Mouse (Mus musculus): ENCODE data around the gene Map3k3.

Gene Map3k3

DNA sequence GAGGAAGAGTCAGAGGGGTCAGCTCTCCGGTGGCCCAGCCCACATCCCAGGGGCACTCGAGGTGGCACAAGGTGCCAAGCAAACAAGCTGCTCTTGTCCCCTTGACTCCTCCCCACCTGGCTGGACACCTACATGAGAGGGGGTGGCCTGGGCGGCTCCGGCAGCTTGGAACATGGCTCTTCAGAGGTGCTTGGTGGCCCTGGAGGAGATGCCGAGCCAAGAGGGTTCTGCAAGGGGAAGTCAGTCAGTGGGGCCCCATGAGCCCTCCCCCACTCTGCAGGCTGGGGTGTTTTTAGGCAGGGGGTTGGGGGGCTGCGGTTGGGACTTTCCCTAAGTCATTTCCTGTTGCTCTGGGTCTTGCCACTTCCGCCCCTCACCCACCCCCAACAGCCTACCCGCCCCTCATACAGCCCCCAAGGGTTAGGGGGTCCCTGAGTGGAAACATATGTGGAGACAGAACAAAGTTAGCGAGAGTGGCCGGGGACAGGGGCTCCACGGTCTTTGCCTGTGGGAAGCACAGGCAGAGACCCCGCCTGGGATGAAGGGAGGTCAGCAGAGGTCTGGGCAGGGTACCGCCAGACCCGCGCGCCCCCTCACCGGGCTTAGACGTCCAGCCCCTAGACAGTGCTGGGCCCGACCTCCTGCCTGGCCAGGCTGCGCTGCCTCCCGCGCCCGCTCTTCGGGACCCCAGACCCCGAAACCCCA is 75.0 kb downstream of the Map3k3 start:
- DNase-seq, result peak; percentile 60 to 70

DNA sequence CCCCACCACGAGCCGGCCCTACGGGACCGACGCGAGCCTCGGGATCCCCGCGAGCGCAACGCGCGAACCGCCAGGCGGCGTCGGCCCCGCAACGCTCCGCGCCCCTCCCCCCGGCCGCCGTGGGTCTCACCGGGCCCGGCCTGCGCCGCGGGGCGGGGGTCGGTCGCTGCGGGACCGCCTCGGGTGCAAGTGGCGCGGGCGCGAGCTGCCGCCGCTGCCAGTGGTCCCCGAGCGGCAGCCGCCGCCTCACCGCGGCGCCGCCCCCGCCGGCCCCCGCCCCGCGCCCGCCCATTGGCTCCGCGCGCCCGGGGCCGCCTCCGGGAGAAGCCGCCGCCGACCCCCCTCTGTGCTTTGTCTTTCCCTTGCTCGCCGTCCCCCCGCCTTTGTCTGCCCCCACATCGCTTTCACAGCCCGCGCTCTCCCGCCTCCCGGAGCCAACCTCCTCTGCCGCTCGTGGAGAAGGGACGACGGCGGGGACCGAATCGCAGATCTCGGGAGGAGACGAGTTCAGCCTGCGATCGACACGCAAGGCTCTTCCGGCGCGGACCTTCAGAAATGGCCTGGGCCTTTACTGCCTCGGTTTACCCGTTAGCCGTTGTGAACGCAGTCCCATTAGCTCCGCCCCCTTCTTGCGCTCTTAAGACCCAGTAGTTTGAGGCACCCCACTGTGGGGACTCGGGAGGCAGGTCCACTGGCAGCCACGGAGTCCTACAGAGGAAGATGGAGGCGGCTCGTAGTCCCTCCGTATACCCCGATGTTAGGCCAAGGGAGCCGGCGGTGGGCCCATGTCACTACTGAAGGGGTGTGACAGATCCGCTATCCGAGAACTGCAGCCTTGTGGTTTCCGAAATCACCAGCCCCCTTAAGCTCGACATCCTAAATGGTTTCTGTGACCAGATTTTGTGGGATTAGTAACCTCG is 75.8 kb downstream of the Map3k3 start:
- DNase-seq, result peak; percentile 85 to 90

DNA sequence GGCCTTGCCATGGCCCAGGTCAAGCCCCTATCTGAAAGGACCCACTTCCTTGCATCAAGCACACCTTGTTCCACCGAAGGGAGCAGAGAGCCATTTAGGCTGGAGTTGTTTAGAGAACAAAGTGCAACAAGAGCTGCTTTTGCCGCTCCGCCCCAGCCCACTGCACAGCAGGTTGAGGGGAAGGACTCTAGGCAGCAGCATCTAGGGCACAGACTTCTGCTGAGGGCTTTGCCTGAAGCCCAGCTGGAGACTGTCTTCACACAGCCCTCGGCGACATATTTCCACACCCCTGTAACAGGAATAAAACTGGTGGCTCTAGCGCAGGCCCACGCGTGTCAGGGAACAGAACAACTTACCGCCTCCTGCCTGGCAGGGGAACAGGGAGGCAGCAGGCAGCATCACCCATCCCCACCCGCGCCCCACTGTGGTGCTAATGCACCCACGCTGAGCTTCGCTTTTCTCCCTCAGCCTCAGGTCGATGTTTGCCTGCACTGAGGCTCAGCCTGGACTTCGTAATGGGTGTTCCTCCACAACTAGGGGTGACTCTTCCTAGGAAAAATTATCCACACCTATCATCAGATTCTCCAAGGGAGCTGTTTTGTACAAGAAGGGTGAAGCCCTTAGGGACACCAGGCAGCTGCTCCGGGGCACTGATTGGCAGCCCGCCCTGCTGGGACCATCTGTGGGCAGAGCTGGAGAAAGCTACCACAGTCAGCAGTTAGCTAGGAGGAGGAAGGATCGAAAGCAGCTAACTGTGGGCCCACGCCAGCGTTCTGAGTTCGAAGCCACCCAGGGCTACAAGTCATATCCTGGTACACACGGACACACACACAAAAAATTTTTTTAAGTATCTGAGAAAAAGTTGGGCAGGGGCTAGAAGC is 76.7 kb downstream of the Map3k3 start, which contains the start of the genes Gm10840 and Limd2:
Gene Gm10840, plus strand, starts transcription at position 10 of the 881 bp plus-strand sequence.
Gene Limd2, minus strand, starts transcription at position 20 of the 881 bp plus-strand sequence.
- peak; percentile 60 to 72 for DNase-seq

DNA sequence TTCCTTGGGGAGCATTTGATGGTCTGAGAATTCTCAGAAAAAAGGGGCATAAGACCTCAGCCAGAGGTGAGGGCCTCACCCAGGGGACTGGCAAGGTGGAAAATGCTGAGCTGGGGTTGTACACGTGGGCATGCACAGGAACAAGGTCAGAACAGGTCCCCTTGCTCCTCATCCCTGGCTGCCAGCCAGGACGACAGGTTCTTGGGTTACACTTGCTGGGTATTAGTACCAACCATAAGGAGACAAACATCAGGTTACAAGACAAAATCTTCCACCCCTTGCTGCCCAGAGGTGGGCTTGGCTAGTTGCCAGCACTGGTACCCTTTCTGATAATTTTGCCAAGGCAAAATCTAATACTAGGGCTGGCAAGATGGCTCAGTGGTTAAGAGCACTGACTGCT is 77.8 kb downstream of the Map3k3 start:
- DNase-seq, result no peak

DNA sequence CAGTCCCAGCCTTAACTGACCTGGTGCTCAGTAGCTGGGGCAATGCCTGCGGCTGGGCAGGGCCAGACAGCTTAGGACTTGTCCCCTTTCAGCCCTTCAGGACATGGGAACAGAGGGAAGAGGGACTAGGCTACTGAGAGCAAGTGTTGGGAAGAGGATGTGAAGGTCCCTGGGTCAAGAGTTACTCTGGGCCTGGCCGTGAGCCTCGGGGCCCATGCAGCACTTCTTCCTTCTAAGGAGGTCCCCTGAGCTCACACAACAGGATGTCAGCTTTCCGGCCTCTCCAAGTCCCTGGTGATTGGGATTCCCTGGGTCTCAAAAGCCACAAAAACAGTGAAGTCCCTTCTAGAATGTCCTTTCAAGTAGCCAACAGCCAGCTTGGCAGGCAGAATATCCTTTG is 79.1 kb downstream of the Map3k3 start:
- peak in 1 of 2 experiments; percentile 43 for DNase-seq

DNA sequence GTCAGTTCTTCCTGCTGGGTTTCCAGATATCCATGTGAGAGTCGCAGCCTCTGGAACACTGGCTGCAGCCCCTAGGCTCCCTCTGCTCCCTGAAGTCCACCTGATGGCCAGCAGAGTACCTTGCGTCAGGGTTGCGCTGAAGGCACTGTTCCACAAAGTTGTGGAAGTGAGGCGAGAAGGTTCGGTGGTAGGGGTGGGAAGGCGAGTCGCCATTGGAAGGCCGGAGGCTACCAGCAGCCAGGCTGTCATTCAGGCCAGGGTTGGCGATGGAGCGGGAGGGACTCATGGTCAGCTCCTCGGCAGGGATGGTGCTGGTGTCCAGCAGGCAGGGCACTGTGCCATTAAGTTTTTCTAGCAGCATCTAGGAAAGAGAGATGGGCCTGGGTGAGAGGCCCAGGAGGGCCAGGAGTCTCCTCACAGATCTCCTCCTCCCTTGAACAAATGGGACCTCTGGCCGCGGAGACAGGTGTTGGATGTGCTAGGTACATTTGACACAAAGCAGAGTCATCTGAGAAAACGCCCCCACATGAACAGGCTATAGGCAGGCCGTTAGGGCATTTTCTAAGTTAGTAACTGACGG is 80.3 kb downstream of the Map3k3 start:
- no peak for DNase-seq

DNA sequence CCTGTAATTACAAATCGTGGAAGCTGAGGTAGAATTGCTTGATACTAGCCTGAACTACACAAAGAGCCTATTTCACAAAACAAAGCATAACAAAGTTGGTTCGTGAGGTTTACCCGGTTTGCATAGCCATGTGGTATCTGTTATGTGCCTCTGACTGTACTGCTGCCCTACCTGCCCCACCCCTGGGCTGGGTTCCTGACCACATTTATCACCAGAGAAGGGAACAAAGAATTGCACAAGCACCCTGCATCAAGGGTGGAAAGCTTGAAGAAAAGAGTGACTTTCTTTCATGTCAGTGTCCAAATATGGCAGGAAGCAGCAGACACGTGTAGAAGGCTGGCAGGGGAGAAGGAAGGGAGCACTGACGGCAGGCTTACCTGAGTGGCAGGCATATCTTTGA is 83.0 kb downstream of the Map3k3 start:
- no peak for DNase-seq

DNA sequence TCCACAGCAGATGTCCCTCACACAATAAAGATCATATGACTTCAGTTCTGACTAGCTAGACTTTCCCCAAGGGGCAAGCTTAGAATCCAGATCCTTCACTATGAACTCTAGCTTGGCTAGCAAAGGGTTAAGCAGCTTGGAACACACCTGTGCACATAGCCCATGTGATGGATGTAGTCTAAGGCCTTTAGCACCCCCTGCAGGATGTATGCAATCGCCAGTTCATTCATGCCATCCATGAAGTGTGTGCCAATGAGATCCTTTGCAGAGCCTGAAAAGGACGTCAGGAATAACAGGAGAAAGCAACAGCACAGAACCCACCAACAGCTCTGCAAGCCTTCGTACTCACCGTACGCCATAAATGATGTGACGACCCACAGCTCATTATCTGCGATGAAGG is 86.4 kb downstream of the Map3k3 start:
- DNase-seq, result peak; percentile 33 to 55

DNA sequence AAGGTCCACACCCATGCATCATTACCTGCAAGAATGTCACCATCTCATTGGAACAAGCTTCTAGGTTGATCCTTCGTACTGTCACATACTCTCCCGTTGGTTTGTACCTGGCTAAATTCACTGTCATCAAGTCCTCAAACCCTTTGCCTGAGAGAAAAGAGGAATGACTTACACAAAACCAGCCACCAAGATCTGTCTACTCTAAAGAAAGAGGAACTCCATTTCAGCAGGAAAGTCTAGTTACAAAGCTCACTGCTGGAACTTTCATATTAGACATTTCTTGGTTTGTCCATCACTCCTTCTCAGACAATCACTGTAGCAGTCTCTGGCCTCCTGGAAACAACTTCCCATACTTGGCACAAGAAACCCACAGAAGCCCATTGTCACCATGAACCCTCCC is 88.8 kb downstream of the Map3k3 start:
- no peak for DNase-seq

DNA sequence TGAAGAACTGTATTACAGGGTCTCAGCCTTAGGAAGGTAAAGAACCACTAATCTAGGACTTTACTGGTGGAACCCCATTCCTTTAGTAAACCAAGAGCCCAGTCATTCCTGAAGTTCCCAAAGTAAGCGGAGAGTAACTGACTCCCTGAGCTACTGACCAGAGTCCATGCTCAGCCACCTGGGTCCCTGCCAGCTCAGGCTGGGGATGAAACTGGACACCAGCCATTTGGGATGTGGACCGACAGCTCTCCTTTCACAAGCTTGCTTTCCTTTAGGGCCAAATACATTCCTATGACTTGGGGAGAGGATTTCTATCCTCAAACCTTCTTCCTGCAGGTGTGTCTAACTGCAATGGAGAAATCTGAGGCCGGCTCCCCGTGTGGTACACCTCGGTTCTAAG is 90.0 kb downstream of the Map3k3 start:
- DNase-seq, result peak; percentile 44 to 61

DNA sequence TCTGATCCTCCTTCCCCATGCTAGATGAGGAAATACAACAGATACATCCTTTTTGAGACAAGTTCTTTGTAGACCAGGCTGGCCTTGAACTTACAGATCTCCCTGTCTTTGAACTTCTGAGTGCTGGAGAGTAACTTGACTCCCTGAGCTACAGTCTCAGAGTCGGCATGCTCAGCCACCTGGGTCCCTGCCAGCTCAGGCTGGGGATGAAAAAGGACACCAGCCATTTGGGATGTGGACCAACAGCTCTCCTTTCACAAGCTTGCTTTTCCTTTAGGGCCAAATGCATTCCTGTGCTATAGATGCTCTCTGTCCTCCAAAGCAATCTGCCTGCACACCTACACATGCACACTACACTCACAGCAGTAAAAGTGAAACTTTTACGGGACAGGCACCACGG is 90.7 kb downstream of the Map3k3 start:
- DNase-seq, result no peak

DNA sequence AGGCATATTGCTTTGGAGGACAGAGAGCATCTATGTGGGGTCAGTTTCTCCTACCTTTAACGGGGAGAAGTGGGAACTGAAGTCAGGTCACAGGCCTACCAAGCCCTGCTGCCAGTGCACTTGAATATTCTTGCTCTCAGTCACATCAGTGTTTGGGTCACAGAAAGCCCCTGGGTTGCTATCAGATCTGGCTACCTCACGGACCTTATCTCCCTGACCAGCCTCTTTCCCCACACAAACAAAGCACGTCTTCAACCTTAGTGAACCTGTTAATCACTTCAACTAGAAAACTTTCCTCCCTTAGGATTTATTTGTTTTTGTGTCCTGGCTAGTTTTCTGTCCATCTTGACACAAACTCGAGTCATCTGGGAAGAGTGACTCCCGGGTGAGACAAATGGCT is 92.0 kb downstream of the Map3k3 start:
- no peak for DNase-seq

DNA sequence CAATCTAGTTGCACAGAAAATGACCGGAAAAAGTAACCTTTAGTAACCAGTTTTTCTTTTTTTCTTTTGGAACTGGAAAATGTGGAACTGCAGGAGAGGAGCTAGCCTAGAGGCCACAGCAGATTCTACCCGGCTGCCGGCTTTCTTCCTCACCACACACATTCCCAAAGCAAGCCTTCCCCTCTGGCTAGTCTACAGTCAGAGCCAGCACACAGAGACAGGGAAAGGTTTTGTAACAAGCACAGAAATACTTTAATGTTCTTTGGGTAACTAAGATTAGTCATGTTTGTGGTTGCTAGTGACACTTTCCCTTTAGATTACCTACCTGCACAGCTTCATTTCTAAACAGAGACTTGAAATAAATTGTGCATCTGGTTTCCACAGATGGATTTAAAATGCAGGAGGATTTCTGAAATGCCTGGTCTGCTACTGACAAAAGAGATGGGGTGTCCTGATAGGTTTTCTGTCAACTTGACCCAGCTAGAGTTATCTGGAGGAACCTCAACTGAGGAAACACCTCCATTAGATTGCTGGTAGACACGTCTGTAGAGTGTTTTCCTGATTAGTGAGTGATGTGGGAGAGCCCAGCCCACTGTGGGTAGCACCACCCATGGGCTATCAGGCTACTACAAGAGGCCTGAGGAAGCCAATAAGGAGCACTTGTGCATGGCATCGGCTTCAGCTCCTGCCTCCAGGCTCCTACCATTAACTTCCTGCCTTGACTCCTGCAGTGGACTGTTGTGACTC is 93.8 kb downstream of the Map3k3 start:
- DNase-seq, result no peak

DNA sequence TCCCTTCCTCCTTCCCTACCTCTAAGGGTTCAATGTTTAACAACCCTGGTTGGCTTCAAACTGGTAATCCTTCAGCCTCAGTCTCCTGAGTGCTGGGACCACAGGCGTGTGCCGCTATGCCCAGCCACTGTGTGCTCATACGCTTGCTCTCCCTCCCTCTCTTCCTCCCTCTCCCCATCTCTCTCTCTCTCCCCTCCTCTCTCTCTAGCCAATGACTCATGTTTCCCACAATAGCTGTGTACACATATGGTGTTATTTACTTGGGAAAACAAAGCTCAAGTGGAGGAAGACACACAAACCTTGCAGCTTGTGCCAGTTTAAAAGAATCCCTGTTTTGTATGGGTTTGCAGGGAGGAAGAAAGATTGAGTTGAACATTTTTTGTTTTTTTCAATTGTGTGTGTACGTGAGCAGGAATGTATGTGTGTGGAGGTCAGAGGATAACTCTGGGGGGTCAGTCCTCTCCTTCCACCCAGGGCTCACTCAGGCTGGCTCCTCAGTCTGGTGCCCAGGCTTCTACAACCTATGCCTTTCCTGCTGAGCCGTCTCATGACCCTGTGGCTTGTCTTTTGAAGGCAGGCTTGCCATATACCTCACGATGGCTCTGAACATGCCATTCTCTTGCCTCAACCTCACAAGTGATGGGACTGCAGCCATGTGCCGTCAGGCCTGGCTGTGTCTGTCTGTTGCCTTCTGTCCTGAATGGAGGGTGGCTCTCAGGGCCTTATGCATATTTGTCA is 95.5 kb downstream of the Map3k3 start:
- DNase-seq, result no peak

DNA sequence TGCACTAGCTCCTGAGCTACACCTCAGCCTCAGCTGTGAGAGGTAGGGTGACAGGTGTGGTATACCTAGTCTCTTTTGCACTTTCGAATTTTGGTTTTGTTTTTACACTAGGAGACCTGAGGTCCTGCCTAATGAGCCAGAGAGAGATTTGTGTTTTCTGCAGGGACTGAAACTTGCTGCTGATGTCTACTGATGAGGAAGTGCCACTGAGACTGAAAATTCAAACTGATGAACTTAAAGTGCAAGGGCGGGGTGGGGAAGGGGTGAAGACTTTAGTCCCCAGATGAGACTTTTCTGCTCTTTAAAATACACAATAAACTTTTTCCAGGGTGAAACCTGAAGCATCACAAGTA is 96.0 kb downstream of the Map3k3 start:
- no peak for DNase-seq

DNA sequence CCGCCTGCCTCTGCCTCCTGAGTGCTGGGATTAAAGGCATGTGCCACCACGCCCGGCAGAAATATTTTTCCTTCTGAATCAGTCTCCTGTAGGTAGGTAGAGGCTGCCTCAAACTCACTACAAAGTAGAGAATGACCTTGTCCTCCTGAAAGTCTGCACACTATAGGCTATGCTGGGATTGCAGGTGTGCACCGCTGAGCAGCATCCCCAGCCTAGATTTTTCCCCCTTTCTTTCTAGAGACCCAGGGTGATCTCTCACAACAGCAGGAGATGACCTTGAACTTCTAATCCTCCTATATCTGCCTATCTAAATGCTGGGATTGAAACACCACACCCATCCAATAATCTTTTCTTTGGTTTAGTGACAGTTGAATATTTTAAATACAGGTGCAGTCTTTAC is 102.9 kb downstream of the Map3k3 start:
- DNase-seq, result no peak

DNA sequence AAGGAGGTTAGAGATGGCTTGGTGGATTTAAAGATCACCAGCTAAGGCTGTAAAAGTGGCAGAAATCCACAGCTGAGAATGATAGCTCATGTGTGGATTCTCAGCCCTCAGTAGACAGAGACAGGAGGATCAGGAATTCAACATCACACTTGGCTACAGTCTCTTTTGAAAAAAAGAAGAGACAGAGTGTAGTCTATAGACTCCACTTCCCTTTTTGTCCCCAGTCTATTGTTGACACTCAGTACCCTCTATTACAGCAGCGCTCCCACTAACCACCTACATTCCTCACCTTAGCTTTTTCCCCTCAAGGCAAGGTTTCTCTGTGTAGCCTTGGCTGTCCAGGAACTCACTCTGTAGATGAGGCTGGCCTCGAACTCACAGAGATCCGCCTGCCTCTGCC is 107.3 kb downstream of the Map3k3 start:
- no peak for DNase-seq

DNA sequence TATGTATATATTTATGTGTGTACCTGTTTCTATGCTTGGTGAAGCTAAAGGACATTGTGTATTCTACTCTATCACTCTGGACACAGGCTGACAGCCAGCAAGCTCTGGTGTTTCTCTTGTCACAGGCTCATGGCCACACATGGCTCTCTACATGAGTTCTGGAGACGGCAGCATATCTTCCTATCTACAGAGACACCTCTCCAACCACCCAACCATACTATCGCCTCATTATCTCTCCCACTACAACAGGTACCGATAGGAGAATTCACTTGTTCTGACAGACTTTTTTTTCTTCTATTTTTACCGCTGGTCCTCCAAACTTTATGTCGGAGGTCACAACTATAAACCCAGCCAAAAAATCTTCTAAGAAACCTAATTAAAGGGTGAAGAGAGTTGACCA is 107.8 kb downstream of the Map3k3 start:
- no peak for DNase-seq

DNA sequence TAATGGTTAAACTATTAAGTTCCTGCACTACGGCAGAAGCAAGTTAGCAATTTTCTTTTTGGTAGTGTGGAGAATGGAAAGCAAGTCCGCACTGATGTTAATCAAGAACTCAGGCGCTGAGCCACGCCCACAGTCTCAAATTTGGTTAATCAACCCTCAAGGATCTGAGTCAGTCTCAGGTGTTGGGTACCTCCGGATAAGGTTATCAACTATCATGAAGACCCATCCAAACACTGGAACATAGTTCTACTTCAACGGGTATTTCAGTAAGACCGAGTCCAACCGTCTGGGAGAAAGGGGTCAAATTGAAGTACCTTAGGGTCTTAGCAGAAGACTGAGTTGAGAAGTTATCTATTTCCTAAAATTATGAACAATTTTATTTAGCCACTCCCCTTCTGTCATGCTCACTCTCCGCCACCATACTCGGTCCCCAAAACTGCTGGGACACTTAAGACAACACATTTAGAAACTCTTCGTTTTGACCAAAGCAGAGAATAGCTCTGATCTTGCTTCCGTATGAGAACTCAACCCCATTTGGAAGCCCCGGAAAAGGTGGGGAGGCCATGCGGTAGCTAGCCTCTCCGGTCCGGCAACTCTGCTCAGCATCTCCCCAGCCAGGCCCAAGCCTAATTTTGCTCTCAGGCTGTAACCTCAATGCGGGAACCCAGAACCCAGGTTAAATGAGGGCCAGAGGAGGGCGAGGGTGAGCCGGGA is 108.4 kb downstream of the Map3k3 start:
- DNase-seq, result peak; percentile 35 to 49

DNA sequence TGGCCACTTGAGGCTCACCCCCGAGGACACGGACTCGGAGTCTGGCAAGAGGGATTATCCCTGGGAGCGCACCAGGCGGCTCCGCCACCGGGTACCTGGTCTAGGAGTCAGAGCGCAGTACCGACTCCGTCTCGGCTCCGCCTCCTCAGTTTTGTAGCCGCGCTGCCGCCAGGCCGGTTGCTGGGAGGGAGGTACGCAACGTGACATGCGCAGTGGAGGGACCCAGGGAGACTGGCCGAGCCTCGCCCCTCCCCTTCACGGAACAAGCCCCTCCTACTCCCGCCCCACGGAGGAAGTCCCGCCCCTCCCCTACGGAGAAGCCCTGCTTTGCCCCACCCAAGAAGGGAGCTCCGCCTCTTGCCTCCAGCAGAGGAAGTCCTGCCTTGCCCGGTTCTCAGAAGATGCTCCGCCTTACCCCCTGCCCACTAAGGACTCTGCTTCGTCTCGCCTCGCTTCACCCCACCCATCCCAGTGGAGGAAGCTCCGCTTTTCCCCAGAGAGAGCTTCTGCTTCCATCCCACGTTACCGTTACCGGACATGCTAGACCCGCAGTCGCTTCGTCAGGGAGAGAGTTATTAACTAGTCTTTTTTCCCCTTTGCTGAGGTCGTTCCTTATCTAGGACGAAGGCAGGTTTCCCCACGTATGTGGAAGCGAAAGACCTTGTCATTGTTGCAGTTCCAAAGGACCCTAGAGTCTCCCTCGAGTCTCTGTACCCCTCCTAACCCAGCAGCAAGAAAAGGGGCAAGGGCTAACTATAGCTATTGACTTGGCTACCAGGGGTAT is 109.2 kb downstream of the Map3k3 start:
- DNase-seq, result peak; percentile 98 to 99

Data from kidney, postnatal 4 days (tissue).